Mouse (Mus musculus) limb, embryonic 14.5 days (tissue): ENCODE data around the gene Ilf3. TPM values are rescaled to one million over a fixed set of nuclear protein-coding genes. Genes with fewer than 3 reads are reported as not detected.

Experiments used
- ATAC-seq: fragments of 200-750 bp; cut with Nextera tagmentation; 2 replicates; pipeline ENCODE4 v1.8.0; 2017; ENCODE audit warnings: low read depth, moderate number of reproducible peaks, moderate TSS enrichment; ENCODE audit not compliant: low FRiP score
- DNase-seq: peaks from one replicate; pipeline ENCODE4 v3.0.0-alpha.2; 2015; ENCODE audit warnings: low spot score
- H3K27ac ChIP-seq: fragments of 300-500 bp; sonication (generic); replicated peaks from 2 replicates; pipeline ENCODE4 v1.5.1; 2014; ENCODE audit warnings: low read depth, mild to moderate bottlenecking, low read length, moderate library complexity, mixed read lengths
- H3K27me3 ChIP-seq: fragments of 300-500 bp; sonication (generic); 2 replicates; pipeline ENCODE4 v1.6.1; 2014; ENCODE audit warnings: low read length, mixed read lengths; ENCODE audit not compliant: control insufficient read depth, insufficient read depth
- H3K36me3 ChIP-seq: fragments of 300-500 bp; sonication (generic); 2 replicates; pipeline ENCODE4 v1.6.1; 2014; ENCODE audit warnings: mild to moderate bottlenecking, low read length, moderate library complexity, mixed read lengths; ENCODE audit not compliant: control insufficient read depth, insufficient read depth
- H3K4me1 ChIP-seq: fragments of 300-500 bp; sonication (generic); 2 replicates; pipeline ENCODE4 v1.6.1; 2014; ENCODE audit warnings: antibody characterized with exemption, low read length, mixed read lengths; ENCODE audit not compliant: control insufficient read depth, insufficient read depth
- H3K4me2 ChIP-seq: fragments of 300-500 bp; sonication (generic); replicated peaks from 2 replicates; pipeline ENCODE4 v1.6.1; 2014; ENCODE audit warnings: low read depth, mild to moderate bottlenecking, low read length, moderate library complexity; ENCODE audit not compliant: severe bottlenecking
- H3K4me3 ChIP-seq: fragments of 300-500 bp; sonication (generic); replicated peaks from 2 replicates; pipeline ENCODE4 v1.5.1; 2014; ENCODE audit warnings: low read length
- H3K9ac ChIP-seq: fragments of 300-500 bp; sonication (generic); 2 replicates; pipeline ENCODE4 v1.6.1; 2014; ENCODE audit warnings: mild to moderate bottlenecking, low read depth, low read length, moderate library complexity; ENCODE audit not compliant: severe bottlenecking
- H3K9me3 ChIP-seq: fragments of 300-500 bp; sonication (generic); 2 replicates; pipeline ENCODE4 v1.6.1; 2016; ENCODE audit warnings: low read length; ENCODE audit not compliant: control insufficient read depth
- POLR2A ChIP-seq: fragments of 200-500 bp; IDR thresholded peaks from 2 replicates; pipeline ENCODE4 v1.8.0; 2012; ENCODE audit warnings: inconsistent platforms, mild to moderate bottlenecking, moderate library complexity, borderline replicate concordance; ENCODE audit not compliant: insufficient read depth, insufficient read length; ENCODE audit errors: extremely low read depth
- WGBS: fragments of 180-500 bp; shearing (Covaris S2); extraction: QIAGEN DNeasy Blood & Tissue Kit; methylation state at CpG from one replicate; pipeline ENCODE4 v1.1.7; 2014; 5-methylcytosine and 5-hydroxymethylcytosine counted together
- polyA plus RNA-seq, 2 experiments: library from polyadenylated mRNA; depleted of rRNA in 1 of 2; stranded (reverse) in 1 of 2; unstranded in 1 of 2; fragments of >200 nt; fragmentation: Nextera tagmentation in 1 of 2; extraction: Ambion mirVana in 1 of 2; gene quantifications; 2 replicates each; pipeline versions ENCODE4 v1.2.1 to v1.2.3; 2012 to 2014

The Ilf3 gene
- polyA plus RNA-seq (2012; rRNA removed) (180 and 195 TPM in 2 replicates), polyA plus RNA-seq (2014; fragmentation: Nextera tagmentation; extraction: Ambion mirVana) (174 and 201 TPM in 2 replicates)

GRCm38 (mm10) chr9:21367357-21368111 is at the start of gene Ilf3:
TSS of gene Ilf3 (plus strand) at chr9:21367871.
- 0 out of 2 replicates have a peak, but pooled peaks have one; percentile 12 for TF ChIP-seq POLR2A
- DNase-seq, result peak; percentile 100
- peak; percentile 91 for ATAC-seq
- Histone ChIP-seq H3K4me2 (peak within 1 kb of the TSS; percentile 91), H3K27me3 (no peaks in the 10 kb centered on the region), H3K9ac (peak within 1 kb of the TSS; percentile 92), H3K4me1 (peaks cover 4% of the 10 kb centered on the region; the same call in 1 of the 2 replicates), H3K9me3 (no peaks in the 10 kb centered on the region), H3K4me3 (peak within 1 kb of the TSS; percentile 80), H3K27ac (peak within 1 kb of the TSS; percentile 88), H3K36me3 (peaks cover 10% of the 10 kb centered on the region)
- under 1% methylated on average over 48 of the region's 66 CpGs for WGBS

DNA sequence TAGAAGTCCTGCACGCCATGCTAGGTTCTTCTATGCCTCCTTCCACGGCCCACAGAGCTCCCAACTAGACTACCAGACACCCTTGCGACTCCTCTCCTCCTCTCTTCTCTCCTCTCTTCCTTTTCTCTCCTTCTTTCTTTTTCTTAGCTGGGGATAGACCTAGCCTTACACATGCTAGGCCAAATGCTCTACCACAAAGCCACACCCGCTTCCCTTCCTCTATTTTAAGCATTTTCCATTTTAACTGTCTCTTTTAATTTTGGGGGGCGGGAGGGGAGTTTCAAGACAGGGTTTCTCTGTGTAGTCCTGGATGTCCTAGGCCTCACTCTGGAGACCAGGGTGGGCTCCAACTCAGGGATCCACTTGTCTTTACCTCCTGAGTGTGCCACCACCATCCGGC is 48.9 kb upstream of the Ilf3 start:
- Histone ChIP-seq H3K9ac (no peak overlapping the region), H3K4me2 (no peak overlapping the region), H3K27me3 (no peaks in the 10 kb centered on the region), H3K36me3 (no peaks in the 10 kb centered on the region), H3K4me3 (no peak overlapping the region), H3K27ac (no peak overlapping the region), H3K4me1 (peaks cover 15% of the 10 kb centered on the region), H3K9me3 (no peaks in the 10 kb centered on the region)
- DNase-seq (no peak), ATAC-seq (no peak)
- 92% methylated on average over 6 of the region's 6 CpGs for WGBS
- no peak for TF ChIP-seq POLR2A

DNA sequence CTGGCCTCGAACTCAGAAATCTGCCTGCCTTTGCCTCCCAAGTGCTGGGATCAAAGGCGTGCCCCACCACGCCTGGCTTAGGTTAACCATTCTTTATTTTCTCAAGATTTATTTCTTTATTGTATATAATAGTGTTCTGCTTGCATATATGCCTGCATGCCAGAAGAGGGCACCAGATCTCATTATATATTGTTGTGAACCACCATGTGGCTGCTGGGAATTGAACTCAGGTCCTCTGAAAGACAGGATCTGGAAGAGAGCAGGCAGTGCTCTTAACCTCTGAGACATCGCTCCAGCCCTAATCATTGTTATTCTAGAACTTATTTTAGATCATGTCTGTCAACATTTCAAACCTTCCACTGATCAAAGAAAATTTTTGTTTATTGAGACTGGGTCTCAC is 48.2 kb upstream of the Ilf3 start:
- peaks cover 15% of the 10 kb centered on the region for H3K4me1 ChIP-seq
- no peak overlapping the region for H3K4me2 ChIP-seq
- H3K4me3 ChIP-seq, result no peak overlapping the region
- no peaks in the 10 kb centered on the region for H3K9me3 ChIP-seq
- no peaks in the 10 kb centered on the region for H3K36me3 ChIP-seq
- no peak overlapping the region for H3K27ac ChIP-seq
- H3K27me3 ChIP-seq, result no peaks in the 10 kb centered on the region
- no peak for DNase-seq
- no peak for TF ChIP-seq POLR2A
- no peak for ATAC-seq
- 90% methylated on average over 4 of the region's 4 CpGs for WGBS
- no peak overlapping the region for H3K9ac ChIP-seq

- Histone ChIP-seq H3K9ac (peak overlapping the region; percentile 76; the same call in 1 of the 2 replicates), H3K4me2 (peak overlapping the region; percentile 85), H3K9me3 (no peaks in the 10 kb centered on the region), H3K27ac (no peak overlapping the region), H3K27me3 (no peaks in the 10 kb centered on the region), H3K4me3 (peak overlapping the region; percentile 76), H3K36me3 (0 out of 2 replicates have a peak, but pooled peaks cover 3% of the 10 kb centered on the region), H3K4me1 (peaks cover 15% of the 10 kb centered on the region)
- ATAC-seq (peak; percentile 14), DNase-seq (no peak)
- 31% methylated on average over 4 of the region's 4 CpGs for WGBS
- TF ChIP-seq POLR2A, result no peak
Measured at GRCm38 (mm10) chr9:21320280-21320618, 47.4 kb upstream of the Ilf3 start.

DNA sequence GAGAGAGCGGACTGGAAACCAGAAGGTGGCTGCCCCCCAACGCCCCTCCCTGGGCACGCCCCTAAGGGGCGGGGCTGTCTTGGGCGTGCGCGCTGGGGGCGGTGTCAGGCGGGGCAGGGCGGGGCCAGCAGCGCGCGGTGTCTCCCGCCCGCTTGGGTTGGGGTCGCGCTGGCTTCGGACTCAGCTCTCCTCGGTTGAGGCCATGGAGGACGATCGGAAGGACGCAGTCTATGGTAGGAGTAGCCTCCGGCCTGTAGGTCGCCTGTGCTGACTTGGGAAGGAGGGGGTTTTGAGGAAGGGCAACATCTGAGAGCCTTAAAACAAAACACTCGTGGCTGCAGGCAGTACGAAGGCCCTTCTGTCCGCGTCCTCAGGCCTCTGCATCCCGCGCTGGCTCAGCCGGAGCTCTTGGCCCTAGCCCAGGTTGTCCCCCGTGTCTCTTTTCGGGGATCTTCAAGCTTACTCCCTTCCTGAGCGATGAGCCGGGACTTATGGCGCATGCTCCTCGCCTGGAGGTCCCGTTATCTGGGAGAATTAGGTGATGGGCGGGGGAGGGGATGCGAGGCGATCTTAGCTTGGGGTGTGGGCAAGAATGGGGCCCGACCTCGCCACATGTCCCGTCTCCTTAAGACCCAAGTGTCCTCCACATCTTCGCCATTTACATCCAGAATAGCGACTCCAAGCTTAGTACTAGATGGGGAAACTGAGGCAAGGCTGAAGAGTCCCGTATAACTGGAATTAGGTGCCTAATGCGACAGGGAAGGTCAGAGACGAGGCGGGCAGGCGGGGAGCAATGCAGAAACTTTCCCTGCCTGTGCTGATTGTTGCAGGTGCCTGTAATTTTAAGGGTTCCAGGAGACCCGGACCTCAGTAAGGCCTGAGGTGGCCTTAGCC is 46.8 kb upstream of the Ilf3 start, which contains the start of gene Slc44a2:
Gene Slc44a2, plus strand, starts transcription at position 80 of the 894 bp plus-strand sequence.
- under 1% methylated on average over 52 of the region's 52 CpGs for WGBS
- Histone ChIP-seq H3K36me3 (0 out of 2 replicates have a peak, but pooled peaks cover 3% of the 10 kb centered on the region), H3K27me3 (no peaks in the 10 kb centered on the region), H3K27ac (0 out of 2 replicates have a peak within 1 kb of the TSS, but pooled peaks have one; percentile 19), H3K9me3 (no peaks in the 10 kb centered on the region), H3K4me2 (peak within 1 kb of the TSS; percentile 85), H3K9ac (peak within 1 kb of the TSS; percentile 76), H3K4me1 (peaks cover 15% of the 10 kb centered on the region), H3K4me3 (peak within 1 kb of the TSS; percentile 76)
- peak; percentile 80; the same call in 1 of the 2 replicates for TF ChIP-seq POLR2A
- DNase-seq, result peak; percentile 77
- ATAC-seq, result peak; percentile 98
